Mouse (Mus musculus): ENCODE results near the gene Srl. TPM values are rescaled to one million over a fixed set of nuclear protein-coding genes. Genes with fewer than 3 reads are reported as not detected.

Srl gene
- polyA plus RNA-seq, 1 experiment, result 0.03 TPM

GRCm38 (mm10) chr16:4502568-4502967 lies 39.0 kb downstream of the Srl start:
- TF ChIP-seq GATA1 (IDR thresholded peaks at IDR 0.05; ENCODE audit: borderline replicate concordance, low read length), result no peak
- no peak for TF ChIP-seq FLI1 (IDR thresholded peaks at IDR 0.05; ENCODE audit: low read length)
- no peaks in the 10 kb centered on the region for H3K27me3 ChIP-seq (replicated peaks)
- H3K36me3 ChIP-seq (replicated peaks; ENCODE audit: low read length), result no peaks in the 10 kb centered on the region
- H3K9me3 ChIP-seq, result no peaks in the 10 kb centered on the region
- H3K4me1 ChIP-seq, result peaks cover 53% of the 10 kb centered on the region
- H3K4me3 ChIP-seq (replicated peaks), result no peak overlapping the region

DNA sequence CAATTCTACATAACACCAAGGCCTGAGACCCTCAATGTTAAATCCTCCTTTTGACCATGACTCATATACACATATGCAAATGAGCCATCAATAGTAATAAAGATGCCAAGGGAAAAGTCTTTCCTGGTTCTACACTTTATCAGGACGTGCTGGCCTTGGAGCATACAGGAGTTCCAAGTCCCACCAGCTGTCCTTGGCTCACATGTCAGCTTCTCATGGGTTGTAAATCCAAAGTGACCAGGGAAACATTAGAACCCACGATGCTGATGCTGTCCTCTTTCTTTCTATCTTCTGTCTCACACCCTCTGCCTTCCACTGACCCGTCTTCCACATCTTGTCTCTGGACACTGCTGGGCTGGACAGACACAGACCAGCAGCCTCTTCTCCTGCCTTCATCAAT lies 39.9 kb downstream of the Srl start:
- Histone ChIP-seq H3K9me3 (no peaks in the 10 kb centered on the region), H3K4me3 (replicated peaks) (no peak overlapping the region), H3K27me3 (replicated peaks) (peaks cover 6% of the 10 kb centered on the region), H3K36me3 (replicated peaks; ENCODE audit: low read length) (no peaks in the 10 kb centered on the region), H3K4me1 (peaks cover 58% of the 10 kb centered on the region)
- TF ChIP-seq GATA1 (IDR thresholded peaks at IDR 0.05; ENCODE audit: borderline replicate concordance, low read length), result no peak
- no peak for TF ChIP-seq FLI1 (IDR thresholded peaks at IDR 0.05; ENCODE audit: low read length)

DNA sequence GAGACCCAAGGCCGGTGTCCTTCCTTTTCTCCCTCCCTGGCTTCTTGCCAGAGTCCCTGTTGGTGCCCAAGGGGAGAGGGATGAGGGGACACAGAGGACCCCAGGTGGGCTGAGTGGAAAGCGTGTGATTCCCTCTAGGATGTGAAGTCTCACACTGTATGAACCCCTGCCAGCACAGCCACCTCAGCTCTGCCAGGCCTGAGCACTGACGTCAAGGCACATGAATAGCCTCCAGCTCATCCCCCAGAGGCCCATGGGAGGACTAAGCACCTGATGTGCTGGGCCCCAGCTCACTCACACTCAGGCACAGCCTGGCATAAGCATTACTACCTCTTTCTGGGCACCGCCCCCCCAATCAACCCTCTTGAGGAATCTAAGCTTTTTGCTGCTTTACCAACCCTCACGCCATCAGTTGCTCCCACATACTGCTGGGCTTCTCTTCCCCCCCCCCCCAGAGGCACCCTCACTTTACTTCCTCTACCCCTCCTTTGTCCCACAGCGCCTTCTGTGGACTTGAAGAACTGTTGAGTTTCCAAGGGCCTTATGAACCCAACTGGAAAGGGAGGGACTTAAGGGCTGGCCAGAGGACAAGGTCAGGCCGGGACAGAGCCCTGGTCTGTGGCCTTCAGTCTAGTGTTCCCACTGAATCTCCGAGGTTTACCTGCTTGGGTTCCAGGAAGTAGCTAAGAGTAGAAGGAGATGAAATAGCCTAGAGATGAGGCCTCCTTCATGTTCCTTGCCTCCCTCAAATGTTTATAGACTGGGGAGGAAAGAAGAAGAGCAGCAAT lies 40.8 kb downstream of the Srl start:
- Histone ChIP-seq H3K4me3 (replicated peaks) (no peak overlapping the region), H3K36me3 (replicated peaks; ENCODE audit: low read length) (no peaks in the 10 kb centered on the region), H3K27me3 (replicated peaks) (peaks cover 10% of the 10 kb centered on the region), H3K9me3 (no peaks in the 10 kb centered on the region), H3K4me1 (peaks cover 60% of the 10 kb centered on the region)
- TF ChIP-seq FLI1 (IDR thresholded peaks at IDR 0.05; ENCODE audit: low read length), result no peak
- TF ChIP-seq GATA1 (IDR thresholded peaks at IDR 0.05; ENCODE audit: borderline replicate concordance, low read length), result no peak

- H3K27me3 ChIP-seq (replicated peaks), result peaks cover 13% of the 10 kb centered on the region
- peaks cover 62% of the 10 kb centered on the region for H3K4me1 ChIP-seq
- H3K36me3 ChIP-seq (replicated peaks; ENCODE audit: low read length), result no peaks in the 10 kb centered on the region
- TF ChIP-seq FLI1 (IDR thresholded peaks at IDR 0.05; ENCODE audit: low read length), result no peak
- no peak for TF ChIP-seq GATA1 (IDR thresholded peaks at IDR 0.05; ENCODE audit: borderline replicate concordance, low read length)
- no peak overlapping the region for H3K4me3 ChIP-seq (replicated peaks)
- no peaks in the 10 kb centered on the region for H3K9me3 ChIP-seq
These were observed 43.6 kb downstream of the Srl start for GRCm38 (mm10) chr16:4497762-4498607.

- Histone ChIP-seq H3K9me3 (no peaks in the 10 kb centered on the region), H3K4me3 (replicated peaks) (no peak overlapping the region), H3K4me1 (peaks cover 50% of the 10 kb centered on the region), H3K27me3 (replicated peaks) (peaks cover 13% of the 10 kb centered on the region), H3K36me3 (replicated peaks; ENCODE audit: low read length) (peaks cover 5% of the 10 kb centered on the region)
- TF ChIP-seq GATA1 (IDR thresholded peaks at IDR 0.05; ENCODE audit: borderline replicate concordance, low read length) (no peak), FLI1 (IDR thresholded peaks at IDR 0.05; ENCODE audit: low read length) (no peak)
These were observed 45.1 kb downstream of the Srl start for GRCm38 (mm10) chr16:4496470-4496869.

- H3K4me1 ChIP-seq, result peaks cover 46% of the 10 kb centered on the region
- H3K4me3 ChIP-seq (replicated peaks), result no peak overlapping the region
- no peak for TF ChIP-seq FLI1 (IDR thresholded peaks at IDR 0.05; ENCODE audit: low read length)
- no peak for TF ChIP-seq GATA1 (IDR thresholded peaks at IDR 0.05; ENCODE audit: borderline replicate concordance, low read length)
- peaks cover 5% of the 10 kb centered on the region for H3K36me3 ChIP-seq (replicated peaks; ENCODE audit: low read length)
- H3K9me3 ChIP-seq, result no peaks in the 10 kb centered on the region
- H3K27me3 ChIP-seq (replicated peaks), result peaks cover 13% of the 10 kb centered on the region
These were observed 45.8 kb downstream of the Srl start for GRCm38 (mm10) chr16:4495861-4496260.

GRCm38 (mm10) chr16:4492777-4493563 lies 48.6 kb downstream of the Srl start:
- Histone ChIP-seq H3K4me3 (replicated peaks) (no peak overlapping the region), H3K36me3 (replicated peaks; ENCODE audit: low read length) (peaks cover 5% of the 10 kb centered on the region), H3K27me3 (replicated peaks) (peaks cover 13% of the 10 kb centered on the region), H3K9me3 (no peaks in the 10 kb centered on the region), H3K4me1 (peaks cover 34% of the 10 kb centered on the region)
- no peak for TF ChIP-seq FLI1 (IDR thresholded peaks at IDR 0.05; ENCODE audit: low read length)
- no peak for TF ChIP-seq GATA1 (IDR thresholded peaks at IDR 0.05; ENCODE audit: borderline replicate concordance, low read length)

- Histone ChIP-seq H3K4me1 (peaks cover 25% of the 10 kb centered on the region), H3K27me3 (replicated peaks) (no peaks in the 10 kb centered on the region), H3K36me3 (replicated peaks; ENCODE audit: low read length) (peaks cover 15% of the 10 kb centered on the region), H3K4me3 (replicated peaks) (no peak overlapping the region), H3K9me3 (no peaks in the 10 kb centered on the region)
- no peak for TF ChIP-seq FLI1 (IDR thresholded peaks at IDR 0.05; ENCODE audit: low read length)
These were observed 52.4 kb downstream of the Srl start for GRCm38 (mm10) chr16:4489114-4489624.

GRCm38 (mm10) chr16:4480616-4481265 lies 60.9 kb downstream of the Srl start:
- Histone ChIP-seq H3K9me3 (no peaks in the 10 kb centered on the region), H3K27me3 (replicated peaks) (peaks cover 3% of the 10 kb centered on the region), H3K4me3 (replicated peaks) (no peak overlapping the region), H3K36me3 (replicated peaks; ENCODE audit: low read length) (peaks cover 12% of the 10 kb centered on the region), H3K4me1 (peaks cover 14% of the 10 kb centered on the region)
- TF ChIP-seq GATA1 (IDR thresholded peaks at IDR 0.05; ENCODE audit: borderline replicate concordance, low read length) (no peak), FLI1 (IDR thresholded peaks at IDR 0.05; ENCODE audit: low read length) (no peak)

All from megakaryocyte, embryonic 14.5 days (primary cell).